Mouse (Mus musculus) monocyte, adult 2 months (primary cell): Measurements from ENCODE around the gene Scaf4.
A peak's percentile ranks its signal among the peaks of the same experiment; 100 is the strongest.

Experiments used
- DNase-seq, 2 experiments: peaks; one replicate each; pipeline ENCODE4 v3.0.0; 2022; ENCODE audit warnings: low spot score in 2 of 2, low read depth in 1 of 2

Scaf4 gene

DNA sequence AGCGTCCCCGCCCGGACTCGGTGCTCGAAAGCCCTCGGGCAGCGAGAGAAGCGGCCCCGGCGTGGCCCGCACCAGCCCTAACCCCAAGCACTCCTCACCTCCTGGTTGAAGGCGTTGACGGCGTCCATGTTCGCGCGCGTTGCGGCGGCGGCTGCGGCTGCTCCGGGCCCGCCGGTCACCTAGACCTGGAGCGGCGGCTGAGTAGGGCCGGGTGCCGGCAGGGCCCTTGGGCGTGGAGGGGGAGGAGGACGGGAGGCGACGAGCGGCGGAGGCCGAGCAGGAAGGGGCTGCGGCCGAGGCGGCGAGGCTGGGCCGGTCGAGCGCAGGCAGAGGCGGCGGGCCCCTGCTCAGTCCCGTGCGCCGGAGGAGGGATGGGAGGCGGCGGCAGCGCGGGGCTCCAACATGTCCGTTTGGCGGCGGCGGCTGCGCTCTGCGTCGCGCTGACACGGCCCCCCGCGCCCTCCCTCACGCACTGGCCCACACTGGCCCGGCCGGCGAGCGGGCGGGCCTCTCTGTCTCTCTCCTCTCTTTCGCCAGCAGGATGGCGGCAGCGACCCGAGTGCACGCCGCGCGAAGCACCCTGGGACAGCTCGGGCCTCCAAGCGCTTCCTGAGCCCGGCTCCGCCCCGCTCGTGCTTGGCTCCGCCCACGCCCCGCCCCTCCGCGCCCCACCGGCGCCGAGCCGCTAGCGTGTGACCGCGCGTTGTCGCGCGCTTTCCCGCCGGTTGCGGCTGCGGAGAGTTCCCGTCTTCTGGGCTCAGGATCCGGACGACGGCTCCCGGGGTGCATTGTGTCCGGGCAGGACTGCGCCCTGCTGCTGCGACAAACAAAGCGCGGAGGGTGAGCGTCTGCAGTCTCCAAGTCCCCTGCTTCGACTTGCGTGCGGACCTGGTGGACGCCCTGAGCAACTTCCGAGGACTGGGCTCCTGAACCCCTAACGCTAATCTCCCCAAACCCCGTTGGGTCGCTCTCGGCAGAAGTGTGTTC lies at the start of gene Scaf4:
Gene Scaf4, minus strand, starts transcription at position 599 of the 987 bp plus-strand sequence.
- peak; percentile 87 to 92 for DNase-seq

DNA sequence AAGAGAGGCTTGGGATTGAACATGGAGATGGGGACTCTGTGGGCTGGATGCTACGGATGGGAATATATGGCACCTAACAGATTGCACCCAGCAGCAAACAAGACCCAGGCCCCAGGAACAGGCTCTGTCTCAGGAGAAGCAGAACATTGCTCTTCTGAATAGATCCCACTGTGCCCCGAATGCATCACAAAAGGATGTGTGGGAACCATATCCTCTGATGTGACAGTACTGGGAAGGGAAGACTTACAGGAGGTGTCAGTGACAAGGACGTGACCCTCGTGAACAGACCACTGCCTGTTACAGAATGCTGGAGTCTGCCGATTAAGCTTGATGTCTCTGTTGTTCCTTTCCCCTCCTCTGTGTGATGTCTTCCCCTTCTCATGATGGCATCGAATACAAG lies 48.2 kb upstream of the Scaf4 start:
- no peak for DNase-seq

DNA sequence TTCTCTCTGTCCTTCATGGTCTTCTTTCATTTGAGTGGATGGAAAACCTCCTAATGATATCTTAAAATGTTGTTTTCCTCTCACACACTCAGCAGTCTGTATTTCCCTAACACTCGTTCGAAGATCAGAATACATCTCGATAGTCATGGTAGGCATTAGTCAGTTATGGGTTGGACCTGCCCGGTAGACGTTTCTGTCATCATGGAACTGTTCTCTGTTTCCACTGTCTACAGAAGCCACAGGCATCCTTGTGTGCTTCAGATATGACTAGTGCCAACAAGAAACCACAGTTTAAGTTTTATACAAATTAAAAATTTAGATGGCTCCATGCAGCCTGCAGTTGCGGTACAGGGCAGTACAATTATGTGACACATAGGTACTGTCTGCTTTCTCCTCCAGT lies 46.7 kb upstream of the Scaf4 start:
- no peak for DNase-seq

DNA sequence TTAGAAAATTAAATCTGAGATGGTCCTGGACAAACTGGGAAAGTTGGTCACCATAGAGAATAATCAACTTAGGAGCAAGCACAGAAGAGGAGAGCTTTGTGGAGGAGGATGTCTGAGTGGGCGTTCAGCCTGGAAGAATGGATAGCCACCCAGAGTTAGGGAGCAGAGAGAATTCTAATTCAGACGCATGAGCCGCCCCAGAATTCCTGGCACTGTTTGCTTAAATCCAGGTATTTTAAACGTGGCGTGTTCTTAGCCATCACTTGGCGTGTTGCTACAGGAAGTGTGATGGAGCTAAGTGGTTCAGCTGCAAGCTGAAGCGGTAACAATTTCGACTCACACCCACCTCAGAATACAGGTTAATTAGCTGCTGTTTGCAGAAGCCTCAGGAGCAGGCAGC lies 45.2 kb upstream of the Scaf4 start:
- no peak for DNase-seq

DNA sequence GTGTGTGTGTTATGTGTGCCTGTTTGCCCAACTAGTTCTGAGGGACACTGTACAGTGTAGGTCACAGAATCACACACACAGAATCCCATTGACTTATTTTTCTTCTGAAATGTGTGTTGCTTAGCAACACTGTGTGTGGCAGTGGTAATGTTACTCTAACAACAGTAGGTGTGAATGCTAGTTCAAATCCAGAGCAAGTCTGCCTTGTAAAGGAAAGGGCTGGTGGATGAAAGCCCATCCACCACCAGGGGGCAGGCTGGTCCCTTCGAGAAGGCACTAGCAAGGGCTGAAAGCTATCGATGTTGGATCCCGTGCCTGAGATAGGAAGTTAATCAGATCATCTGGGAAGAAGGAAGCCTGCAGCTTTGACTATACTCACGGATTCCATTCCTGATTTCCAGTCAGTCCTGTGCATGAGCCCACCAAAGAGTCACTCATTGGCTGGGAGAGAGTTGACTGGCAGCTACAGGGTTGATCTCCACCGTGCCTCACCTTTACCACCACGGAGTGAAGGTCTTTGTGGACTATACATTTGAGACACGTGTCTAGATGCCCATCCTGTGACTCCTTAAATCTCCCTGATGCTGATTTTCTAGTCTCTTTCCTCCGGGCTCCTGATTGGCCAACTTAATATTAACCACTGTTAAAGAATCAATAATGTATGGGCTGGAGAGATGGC lies 38.7 kb upstream of the Scaf4 start:
- peak; percentile 18 to 56 for DNase-seq

DNA sequence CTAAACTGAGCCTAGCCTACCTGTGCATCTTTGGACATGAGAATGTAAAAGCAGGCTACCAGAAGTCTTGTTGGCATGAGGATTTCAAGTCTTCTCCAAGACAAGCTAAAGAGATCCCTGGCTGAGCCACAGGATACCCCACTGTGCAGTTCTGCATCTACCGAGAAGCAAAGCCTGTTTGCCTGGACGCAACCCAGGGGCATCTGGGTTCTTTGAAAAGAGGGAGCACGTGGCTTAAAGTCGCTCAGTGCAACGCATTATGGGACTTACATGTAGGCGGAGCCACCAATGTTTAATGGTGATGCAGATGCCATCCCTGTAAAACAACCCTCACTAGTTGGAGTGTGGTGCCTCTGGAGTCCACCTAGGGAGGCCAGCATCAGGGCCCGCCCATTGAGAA lies 35.0 kb upstream of the Scaf4 start:
- DNase-seq, result no peak

DNA sequence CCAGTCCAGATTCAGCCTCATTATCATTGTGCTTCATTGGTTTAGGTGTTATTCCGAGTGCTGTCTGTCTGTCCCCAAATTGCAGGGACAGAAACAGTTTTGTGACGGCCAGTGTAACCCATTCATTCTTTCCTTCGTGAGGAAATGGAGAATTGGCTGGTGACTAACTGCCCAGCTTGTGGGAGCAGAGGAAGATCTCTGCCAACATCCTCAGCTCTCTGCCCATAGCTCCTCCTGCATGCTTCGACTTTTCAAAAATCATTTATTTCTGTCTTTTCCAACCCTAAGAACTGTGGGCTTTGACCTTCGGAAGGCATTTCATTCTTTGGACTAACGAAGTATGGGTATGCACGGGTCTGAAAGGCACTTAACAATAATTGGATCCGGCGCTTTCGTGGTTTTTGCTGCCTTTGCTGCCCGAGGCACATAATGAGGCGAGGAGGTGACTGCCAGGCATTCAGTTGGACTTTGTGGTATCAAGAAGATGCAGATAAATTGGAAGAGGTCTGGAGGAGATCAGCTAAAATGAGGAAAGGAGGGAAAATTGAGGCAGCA lies 34.1 kb upstream of the Scaf4 start:
- no peak for DNase-seq

DNA sequence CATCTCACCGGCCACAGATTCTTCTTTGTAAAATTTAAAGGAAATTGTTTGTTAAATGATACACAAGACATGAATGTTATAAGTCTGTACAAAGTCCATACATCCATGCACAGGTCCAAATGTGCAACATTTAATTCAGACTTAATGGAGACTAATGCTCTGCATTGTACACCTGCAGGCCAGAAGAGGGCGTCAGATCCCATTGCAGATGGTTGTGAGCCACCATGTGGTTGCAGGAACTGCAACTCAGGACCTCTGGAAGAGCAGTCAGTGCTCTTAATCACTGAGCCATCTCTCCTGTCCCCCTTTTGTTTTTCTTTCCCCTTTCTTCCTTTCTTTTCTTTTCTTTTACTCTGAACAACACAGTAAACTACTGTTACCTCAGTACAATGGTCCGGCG lies 33.5 kb upstream of the Scaf4 start:
- no peak for DNase-seq

DNA sequence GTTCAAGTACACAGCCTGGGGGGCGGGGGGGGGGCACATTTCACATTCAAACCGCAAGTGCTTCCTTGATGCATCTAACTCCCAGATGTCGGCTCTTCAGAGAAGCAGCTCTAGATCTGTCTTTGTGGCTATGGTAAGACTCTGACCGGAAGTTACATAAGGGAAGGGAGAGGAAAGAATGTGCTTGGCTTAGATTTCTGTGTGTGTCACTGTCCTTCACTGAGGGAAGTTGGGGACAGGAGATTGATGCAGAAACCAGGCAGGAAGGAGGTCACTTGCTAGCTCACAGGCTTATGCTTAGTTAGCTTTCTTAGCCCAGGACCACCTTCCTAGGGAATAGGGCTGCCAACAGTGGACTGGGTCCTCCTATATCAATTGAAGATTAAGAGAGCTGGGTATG lies 31.6 kb upstream of the Scaf4 start:
- DNase-seq, result no peak

DNA sequence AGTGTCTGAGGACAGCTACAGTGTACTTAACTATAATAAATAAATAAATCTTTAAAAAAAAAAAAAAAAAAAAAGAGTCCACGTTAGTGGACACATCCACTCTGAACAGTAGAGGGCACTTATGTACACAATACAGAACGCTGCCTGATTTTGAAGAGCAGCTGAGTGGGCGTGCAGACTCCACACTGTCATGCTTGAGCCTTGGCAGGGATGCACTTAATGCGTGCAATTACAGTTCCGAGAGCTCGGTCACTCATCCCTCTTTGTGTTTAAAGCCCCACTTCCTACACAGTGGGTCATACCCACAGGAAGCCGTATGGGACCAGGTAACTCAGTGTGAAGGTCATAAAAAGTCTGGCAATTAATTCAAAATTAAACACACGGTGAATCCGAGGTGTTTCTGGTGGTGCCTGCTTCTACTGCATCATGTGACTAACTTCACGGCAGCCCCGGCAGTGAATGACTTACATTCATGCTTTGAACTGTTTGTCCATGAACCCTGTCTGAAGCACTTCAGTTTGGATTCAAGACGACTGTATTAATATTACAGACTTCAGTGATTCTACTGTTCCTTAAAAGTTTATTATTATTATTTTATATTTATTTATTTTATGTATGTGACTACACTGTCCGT lies 28.3 kb upstream of the Scaf4 start:
- no peak for DNase-seq

DNA sequence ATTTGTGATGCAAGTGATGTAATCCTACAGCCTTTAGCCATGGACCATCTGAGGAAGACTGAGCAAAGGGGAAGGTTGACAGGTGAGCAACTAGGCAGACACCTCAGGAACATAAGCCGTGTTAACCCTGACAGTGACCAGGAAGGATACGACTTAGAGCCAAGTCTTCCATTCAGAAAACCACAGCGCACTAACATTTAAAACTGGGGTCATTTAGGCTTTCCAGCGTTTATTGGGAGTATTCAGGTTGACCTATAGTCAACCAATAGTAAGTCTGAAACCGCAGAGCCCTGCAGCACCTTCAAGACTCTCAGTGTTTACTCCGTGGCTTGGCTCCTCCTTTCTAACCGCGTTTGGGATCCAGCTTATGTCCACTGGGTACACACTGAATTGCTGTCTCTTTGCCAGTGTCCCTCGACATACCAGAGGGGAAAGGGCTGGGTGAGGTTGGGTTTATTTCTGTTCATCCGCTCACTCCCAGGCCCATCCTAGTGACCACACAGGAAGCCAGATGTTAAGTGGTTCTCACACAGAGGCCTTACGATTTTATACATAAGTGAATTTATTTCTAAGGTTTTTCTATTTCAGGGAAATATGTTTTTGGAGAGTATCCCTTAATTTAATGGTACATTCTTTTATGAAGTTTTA lies 26.3 kb upstream of the Scaf4 start:
- DNase-seq, result no peak

DNA sequence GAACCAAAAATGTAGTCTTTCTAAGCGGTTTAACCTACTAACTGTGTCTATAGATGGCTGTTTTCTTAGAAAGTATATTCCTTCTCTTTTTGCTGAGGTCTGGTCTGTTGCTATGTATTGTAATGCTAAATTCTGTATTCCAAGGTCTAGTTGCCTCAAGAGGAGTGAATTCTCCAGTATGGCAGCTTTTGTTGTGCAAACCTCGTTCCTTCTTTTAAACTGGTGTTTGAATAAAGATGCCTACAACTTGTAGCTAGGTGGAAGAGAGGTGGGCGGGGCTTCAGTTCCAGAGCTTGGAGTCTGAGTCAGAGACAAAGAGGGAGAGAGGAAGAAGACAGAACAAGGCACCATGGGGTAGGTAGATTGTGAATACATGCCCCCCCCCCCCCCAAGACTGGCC lies 25.5 kb upstream of the Scaf4 start:
- no peak for DNase-seq

DNA sequence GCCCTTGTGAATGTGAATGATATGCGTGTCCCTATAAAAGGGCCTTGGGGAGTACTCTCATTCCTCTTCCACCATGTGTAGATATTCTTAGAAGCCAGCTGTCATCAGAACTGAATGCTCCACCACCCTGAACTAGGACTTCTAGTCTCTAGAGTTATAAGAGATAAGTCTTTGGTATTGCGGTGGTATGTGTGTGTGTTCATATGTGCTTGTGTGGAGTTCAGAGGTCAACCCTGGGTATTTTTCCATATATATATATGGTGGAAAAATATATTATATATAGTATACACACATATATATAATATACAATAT lies 19.6 kb upstream of the Scaf4 start:
- no peak for DNase-seq

DNA sequence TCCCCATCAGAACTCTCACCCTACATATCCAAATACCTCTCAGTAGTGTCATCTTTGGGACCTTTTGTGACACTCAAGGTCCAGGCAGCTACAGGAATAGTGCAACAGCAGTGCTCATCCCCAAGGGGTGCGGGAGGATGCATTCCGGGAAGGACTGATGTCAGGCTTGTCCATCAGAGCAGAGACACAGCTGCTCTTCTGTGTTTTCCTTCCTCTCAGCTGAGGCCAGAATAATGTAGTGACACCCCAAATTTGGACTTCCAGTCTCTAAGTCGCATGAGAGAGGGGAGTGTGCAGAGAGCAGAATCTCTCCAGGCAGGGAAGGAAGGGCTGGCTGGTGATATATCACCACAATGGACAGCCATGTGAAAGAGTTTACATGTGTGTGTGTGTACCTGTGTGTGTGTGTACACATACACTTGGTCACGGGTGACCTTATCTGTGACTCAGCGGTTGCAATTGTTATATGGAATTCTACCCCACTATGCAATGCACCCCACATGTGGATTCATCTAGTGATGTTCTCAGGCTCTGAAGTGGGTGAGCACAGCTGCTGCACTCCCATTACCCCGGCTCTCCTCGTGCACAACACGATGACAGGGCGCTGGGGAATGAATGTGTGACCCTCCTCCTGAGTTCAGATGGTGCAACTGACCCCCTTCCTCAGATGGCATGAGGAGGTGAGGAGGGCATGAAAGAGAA lies 19.1 kb upstream of the Scaf4 start:
- no peak for DNase-seq

DNA sequence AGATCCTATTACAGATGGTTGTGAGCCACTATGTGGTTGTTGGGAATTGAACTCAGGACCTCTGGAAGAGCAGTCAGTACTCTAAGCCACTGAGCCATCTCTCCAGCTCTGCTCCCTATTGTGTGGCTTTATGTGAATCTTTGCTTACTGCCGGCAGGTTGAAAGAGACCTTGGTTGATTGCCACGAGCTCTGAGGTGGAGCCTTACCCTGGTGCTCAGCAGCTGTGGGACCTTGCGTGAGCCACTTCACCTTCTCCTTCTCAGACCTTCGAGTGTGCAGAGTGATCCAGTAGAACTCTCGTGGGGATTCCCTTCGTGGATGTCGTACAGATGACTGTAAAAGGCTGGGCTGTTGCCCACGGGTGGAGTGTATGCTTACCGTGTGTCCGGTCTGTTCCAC lies 17.4 kb upstream of the Scaf4 start:
- DNase-seq, result no peak

DNA sequence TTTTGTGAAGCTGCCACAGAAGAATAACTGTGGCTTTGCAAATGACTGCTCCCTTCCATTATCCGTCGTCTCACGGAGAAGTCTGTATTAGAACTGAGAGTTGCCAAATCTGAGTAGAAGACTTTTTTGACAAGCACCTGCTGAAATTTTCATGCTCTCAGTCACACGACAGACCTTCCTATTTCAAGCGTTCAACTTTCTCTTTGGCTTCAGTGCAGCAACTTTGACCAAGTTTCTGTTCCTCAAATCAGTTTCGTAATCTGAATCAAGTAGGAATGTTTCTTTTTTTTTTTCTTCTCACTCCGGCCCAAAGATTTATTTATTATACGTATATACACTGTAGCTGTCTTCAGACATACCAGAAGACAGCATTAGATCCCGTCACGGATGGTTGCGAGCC lies 16.6 kb upstream of the Scaf4 start:
- peak; percentile 9 to 19 for DNase-seq

DNA sequence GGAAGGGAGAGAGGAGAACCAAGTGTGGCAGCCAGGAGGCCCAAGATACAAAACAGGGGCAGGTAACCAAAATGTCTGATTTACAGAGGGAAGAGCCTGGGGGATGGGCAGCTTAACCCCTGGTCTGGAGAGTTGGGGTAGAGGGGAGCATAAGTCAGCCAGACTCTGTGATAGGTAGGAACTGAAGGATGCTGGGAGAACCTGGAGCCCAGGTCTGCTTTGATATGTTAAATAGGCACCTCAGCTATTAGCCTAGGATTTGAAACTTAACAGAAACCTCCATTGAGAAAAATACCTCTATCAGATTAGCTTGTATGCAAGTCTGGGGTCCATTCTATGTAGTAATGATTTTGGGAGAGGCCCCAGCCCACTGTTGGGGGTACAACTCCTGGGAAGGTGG lies 15.3 kb upstream of the Scaf4 start:
- DNase-seq, result no peak

DNA sequence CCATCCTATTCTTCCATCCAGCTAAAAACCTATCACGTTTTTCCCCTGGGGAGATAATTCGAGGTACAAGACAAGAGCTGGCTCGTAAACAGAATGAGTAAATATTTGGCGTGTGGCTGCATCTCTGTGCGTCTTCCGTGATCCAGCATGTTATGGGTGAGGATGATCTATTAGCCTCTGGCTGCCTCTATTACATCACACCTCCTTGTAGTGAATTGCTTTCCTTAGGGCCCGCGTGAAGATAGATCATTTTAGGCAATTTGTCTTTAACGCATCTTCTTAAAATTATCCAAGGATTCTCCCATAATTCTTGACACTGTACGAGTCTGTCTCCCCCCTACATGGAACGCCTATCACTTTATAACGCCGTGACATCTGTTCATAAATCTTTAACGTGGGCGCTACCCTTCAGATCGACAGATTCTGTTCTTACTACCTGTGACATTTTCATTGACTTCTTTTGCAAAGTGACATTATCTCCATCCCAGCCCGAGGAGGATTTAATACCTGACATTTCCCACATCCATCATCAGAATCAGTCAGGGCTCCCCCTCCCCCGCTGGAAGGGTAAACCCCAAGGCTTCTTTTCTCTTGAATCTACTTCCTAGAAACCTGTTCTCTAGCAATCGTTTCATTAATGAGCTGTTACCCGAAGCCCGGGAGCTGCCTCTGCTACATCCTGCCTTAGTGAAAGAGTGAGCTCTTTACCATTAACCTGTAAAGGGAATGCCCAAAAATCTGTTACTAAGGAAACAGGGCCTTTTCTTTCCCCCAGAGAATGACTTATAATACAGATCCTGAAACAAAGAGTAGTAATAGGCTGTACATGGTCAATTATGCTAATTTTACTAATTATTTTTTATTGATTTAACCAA lies 14.4 kb upstream of the Scaf4 start:
- no peak for DNase-seq

DNA sequence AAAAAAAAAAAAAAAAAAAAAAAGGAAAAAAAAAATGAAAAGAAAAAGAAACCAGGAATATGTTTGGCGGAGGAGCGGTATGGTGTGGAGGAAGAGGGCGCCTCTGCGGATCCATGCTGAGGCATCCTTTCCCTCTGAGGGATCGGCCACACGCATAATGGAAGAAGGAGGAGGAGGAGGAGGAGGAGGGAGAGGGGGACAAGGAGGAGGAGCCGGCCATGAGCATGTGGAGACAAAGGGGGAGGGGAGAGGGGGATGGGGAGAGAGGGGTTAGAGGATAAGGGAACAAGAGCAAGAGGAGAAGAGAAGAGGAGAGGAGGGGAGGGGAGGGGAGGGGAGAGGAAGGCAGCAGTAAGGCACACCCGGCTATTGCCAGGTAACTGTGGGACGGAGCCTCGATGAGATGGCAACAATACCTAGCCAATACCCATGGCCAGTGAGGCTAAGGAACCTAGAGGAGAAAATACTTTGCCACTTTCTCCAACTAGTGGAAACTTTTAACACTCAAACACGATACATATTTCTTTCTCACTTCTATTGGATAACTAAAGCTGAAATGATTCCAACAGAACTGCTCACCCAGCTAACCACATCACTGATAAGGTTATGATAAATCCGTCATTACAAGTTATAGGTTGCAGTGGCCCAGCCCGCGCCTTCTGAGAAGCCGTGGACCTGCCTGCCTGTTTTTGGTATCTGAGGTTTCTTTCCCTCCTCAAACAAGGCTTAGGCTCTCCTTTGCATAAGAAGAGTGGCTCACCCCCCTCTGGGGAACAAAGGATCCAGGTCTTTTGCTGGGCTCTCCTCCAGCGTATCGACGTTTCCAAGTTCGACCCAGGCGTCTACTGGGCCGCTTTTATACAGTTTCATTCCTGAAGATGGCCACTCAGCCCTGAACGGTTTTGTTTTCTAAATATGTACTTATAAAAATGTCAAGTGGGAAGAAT lies 13.4 kb upstream of the Scaf4 start:
- no peak for DNase-seq
